Mouse (Mus musculus): ENCODE measurements around the gene Nodal.

DNA sequence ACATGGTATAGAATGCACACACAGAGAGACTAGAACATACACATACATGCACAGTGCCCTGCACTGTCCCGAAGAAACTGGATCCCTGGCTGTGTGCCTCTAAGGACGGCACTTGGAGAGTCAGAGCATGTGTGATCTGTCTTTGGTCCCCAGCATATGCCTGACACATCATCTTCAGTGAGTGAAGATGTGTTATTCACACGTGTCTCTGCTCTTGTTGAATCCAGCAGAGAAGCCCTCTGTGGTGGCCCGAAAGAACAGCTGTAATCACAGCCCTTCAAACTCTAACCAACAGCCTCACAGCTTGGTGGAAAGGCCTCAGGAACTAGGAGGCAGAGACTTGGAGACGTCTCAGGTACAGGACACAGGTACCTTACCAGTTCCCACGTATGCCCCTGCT, 32.6 kb upstream of the Nodal start:
- TF ChIP-seq CTCF (IDR thresholded peaks at IDR 0.05; ENCODE audit: control insufficient read depth, insufficient read depth, insufficient read length) (no peak), USF1 (IDR thresholded peaks at IDR 0.05; ENCODE audit: low read depth) (no peak), FOSL1 (IDR thresholded peaks at IDR 0.05; ENCODE audit: insufficient read depth, low read length, poor library complexity, severe bottlenecking) (no peak), MYOD1 (IDR thresholded peaks at IDR 0.05; ENCODE audit: control insufficient read depth, insufficient read length, low read depth) (no peak), MAX (IDR thresholded peaks at IDR 0.05) (no peak), MYOG (IDR thresholded peaks at IDR 0.05; ENCODE audit: control insufficient read depth, extremely low read depth, insufficient read length) (no peak)

Data from C2C12 (cell line).